In genomic region chr11:62676290-62676596, GRCm38 (mm10) we compare ENCODE assay signal across 8 mouse cellular contexts. TPM values are rescaled to one million over a fixed set of nuclear protein-coding genes. Genes with fewer than 3 reads are reported as not detected.
DNase-seq lines count a peak whose midpoint lies in the region; ATAC-seq lines count a peak whose summit lies in the region.
"Had no signal": no experiment of that assay in that cellular context is flagged by ENCODE, and none has a peak within 500 bp of the region (broad histone marks: within the 10 kb centered on the region; RNA-seq: fewer than 3 reads in every experiment).

No protein-coding gene starts in this region.

- intact Hi-C loops in left cerebral cortex, postnatal 25 days (cut with DNase I), result no loop called here

- no peaks in the 10 kb centered on the region for H3K9me3 ChIP-seq in heart, embryonic 12.5 days (replicated peaks)
- no peaks in the 10 kb centered on the region for H3K9me3 ChIP-seq in heart, embryonic 10.5 days
- H3K9me3 ChIP-seq in intestine, embryonic 15.5 days, result no peaks in the 10 kb centered on the region
- no peaks in the 10 kb centered on the region for H3K9me3 ChIP-seq in intestine, embryonic 16.5 days (ENCODE audit: control insufficient read depth, low read length)
- no peaks in the 10 kb centered on the region for H3K9me3 ChIP-seq in embryonic facial prominence, embryonic 13.5 days
- no peaks in the 10 kb centered on the region for H3K9me3 ChIP-seq in midbrain, embryonic 12.5 days

- no peak for ATAC-seq in heart, embryonic 12.5 days (ENCODE audit: insufficient number of reproducible peaks, low FRiP score)
- ATAC-seq in intestine, embryonic 15.5 days, result 0 out of 2 replicates have a peak, but pooled peaks have one; percentile 17
- ATAC-seq in intestine, embryonic 16.5 days, result no peak
- ATAC-seq in embryonic facial prominence, embryonic 13.5 days (ENCODE audit: insufficient number of reproducible peaks, insufficient read depth, low FRiP score, low TSS enrichment, low read depth), result no peak
- no peak for ATAC-seq in midbrain, embryonic 12.5 days (ENCODE audit: low FRiP score, low read depth)

- no peak for DNase-seq in heart, embryonic 10.5 days (ENCODE audit: low spot score)
- DNase-seq in left cerebral cortex, postnatal 25 days (ENCODE audit: low spot score in 2 of 2), result no peak

- no peak overlapping the region for H3K4me3 ChIP-seq in heart, embryonic 12.5 days
- no peak overlapping the region for H3K4me3 ChIP-seq in heart, embryonic 10.5 days
- no peak overlapping the region for H3K4me3 ChIP-seq in intestine, embryonic 15.5 days (replicated peaks)
- no peak overlapping the region for H3K4me3 ChIP-seq in intestine, embryonic 16.5 days (ENCODE audit: low read length)
- no peak overlapping the region for H3K4me3 ChIP-seq in embryonic facial prominence, embryonic 13.5 days
- no peak overlapping the region for H3K4me3 ChIP-seq in midbrain, embryonic 12.5 days

- 91% methylated on average over 4 of the region's 4 CpGs for WGBS in heart, embryonic 12.5 days
- 85% methylated on average over 4 of the region's 4 CpGs for WGBS in heart, embryonic 10.5 days
- 87% methylated on average over 4 of the region's 4 CpGs for WGBS in intestine, embryonic 15.5 days
- WGBS in intestine, embryonic 16.5 days, result 90% methylated on average over 4 of the region's 4 CpGs
- 88% methylated on average over 4 of the region's 4 CpGs for WGBS in embryonic facial prominence, embryonic 13.5 days
- 93% methylated on average over 4 of the region's 4 CpGs for WGBS in midbrain, embryonic 12.5 days

- H3K27me3 ChIP-seq in heart, embryonic 12.5 days (replicated peaks), result no peaks in the 10 kb centered on the region
- H3K27me3 ChIP-seq in heart, embryonic 10.5 days (ENCODE audit: insufficient read depth, poor library complexity, severe bottlenecking), result no peaks in the 10 kb centered on the region
- no peaks in the 10 kb centered on the region for H3K27me3 ChIP-seq in intestine, embryonic 15.5 days (replicated peaks)
- no peaks in the 10 kb centered on the region for H3K27me3 ChIP-seq in intestine, embryonic 16.5 days (replicated peaks; ENCODE audit: control insufficient read depth, insufficient read depth, low read length)
- no peaks in the 10 kb centered on the region for H3K27me3 ChIP-seq in embryonic facial prominence, embryonic 13.5 days
- H3K27me3 ChIP-seq in midbrain, embryonic 12.5 days, result no peaks in the 10 kb centered on the region

- peak overlapping the region; percentile 68; the same call in 1 of the 2 replicates for H3K4me2 ChIP-seq in heart, embryonic 12.5 days
- no peak overlapping the region for H3K4me2 ChIP-seq in intestine, embryonic 15.5 days (replicated peaks)
- H3K4me2 ChIP-seq in intestine, embryonic 16.5 days (ENCODE audit: low read depth, low read length), result no peak overlapping the region
- no peak overlapping the region for H3K4me2 ChIP-seq in embryonic facial prominence, embryonic 13.5 days
- no peak overlapping the region for H3K4me2 ChIP-seq in midbrain, embryonic 12.5 days (replicated peaks)

- peaks cover 3% of the 10 kb centered on the region for H3K4me1 ChIP-seq in heart, embryonic 12.5 days (replicated peaks)
- 0 out of 2 replicates have a peak, but pooled peaks cover 8% of the 10 kb centered on the region for H3K4me1 ChIP-seq in heart, embryonic 10.5 days
- no peaks in the 10 kb centered on the region for H3K4me1 ChIP-seq in intestine, embryonic 15.5 days (replicated peaks)
- no peaks in the 10 kb centered on the region; the same call in 1 of the 2 replicates for H3K4me1 ChIP-seq in intestine, embryonic 16.5 days (ENCODE audit: control insufficient read depth, insufficient read depth, low read length)
- H3K4me1 ChIP-seq in embryonic facial prominence, embryonic 13.5 days, result peaks cover 6% of the 10 kb centered on the region; the same call in 1 of the 2 replicates
- H3K4me1 ChIP-seq in midbrain, embryonic 12.5 days, result peaks cover 19% of the 10 kb centered on the region

- no peaks in the 10 kb centered on the region for H3K36me3 ChIP-seq in heart, embryonic 12.5 days
- no peaks in the 10 kb centered on the region for H3K36me3 ChIP-seq in heart, embryonic 10.5 days
- H3K36me3 ChIP-seq in intestine, embryonic 15.5 days, result no peaks in the 10 kb centered on the region
- no peaks in the 10 kb centered on the region for H3K36me3 ChIP-seq in intestine, embryonic 16.5 days (ENCODE audit: control insufficient read depth, insufficient read depth, low read length)
- no peaks in the 10 kb centered on the region for H3K36me3 ChIP-seq in embryonic facial prominence, embryonic 13.5 days
- no peaks in the 10 kb centered on the region for H3K36me3 ChIP-seq in midbrain, embryonic 12.5 days

- H3K27ac ChIP-seq in heart, embryonic 12.5 days (ENCODE audit: poor library complexity, severe bottlenecking), result no peak overlapping the region
- no peak overlapping the region for H3K27ac ChIP-seq in heart, embryonic 10.5 days
- H3K27ac ChIP-seq in intestine, embryonic 15.5 days, result no peak overlapping the region
- H3K27ac ChIP-seq in intestine, embryonic 16.5 days (ENCODE audit: low read length), result no peak overlapping the region
- H3K27ac ChIP-seq in embryonic facial prominence, embryonic 13.5 days, result no peak overlapping the region
- H3K27ac ChIP-seq in midbrain, embryonic 12.5 days (replicated peaks), result 0 out of 2 replicates have a peak overlapping the region, but pooled peaks have one; percentile 15

- peak overlapping the region; percentile 76; the same call in 1 of the 2 replicates for H3K9ac ChIP-seq in heart, embryonic 12.5 days
- H3K9ac ChIP-seq in intestine, embryonic 15.5 days, result no peak overlapping the region
- no peak overlapping the region for H3K9ac ChIP-seq in intestine, embryonic 16.5 days (ENCODE audit: low read depth, low read length)
- 0 out of 2 replicates have a peak overlapping the region, but pooled peaks have one; percentile 71 for H3K9ac ChIP-seq in embryonic facial prominence, embryonic 13.5 days
- no peak overlapping the region for H3K9ac ChIP-seq in midbrain, embryonic 12.5 days (replicated peaks)
- H3K9ac ChIP-seq: forebrain, postnatal 0 days had no signal

RNA-seq across cellular contexts. Expression of gene Mmgt2, which starts 27.8 kb away (rescaled TPM):
- 51.0 and 58.3 TPM in 2 replicates for polyA plus RNA-seq in heart, embryonic 12.5 days (2016; fragmentation: Nextera tagmentation; extraction: Ambion mirVana)
- polyA plus RNA-seq in heart, embryonic 10.5 days (2016; fragmentation: Nextera tagmentation; extraction: Ambion mirVana), result 40.5 and 49.6 TPM in 2 replicates
- 71.8 and 72.4 TPM in 2 replicates for polyA plus RNA-seq in intestine, embryonic 15.5 days (2015; fragmentation: Nextera tagmentation; extraction: Ambion mirVana)
- 82.9 and 86.3 TPM in 2 replicates for polyA plus RNA-seq in intestine, embryonic 16.5 days (2015; fragmentation: Nextera tagmentation; extraction: Ambion mirVana)
- polyA plus RNA-seq in embryonic facial prominence, embryonic 13.5 days (2015; fragmentation: Nextera tagmentation; extraction: Ambion mirVana), result 60.4 and 64.0 TPM in 2 replicates
- 36.4 and 39.9 TPM in 2 replicates for polyA plus RNA-seq in midbrain, embryonic 12.5 days (2016; fragmentation: Nextera tagmentation; extraction: Ambion mirVana)
- 10 to 100 TPM; 18.4 to 20.2 TPM for total RNA-seq in left cerebral cortex, postnatal 25 days (2021)

RNA-seq across cellular contexts. Expression of gene Lrrc75a, which starts 27.9 kb away (rescaled TPM):
- polyA plus RNA-seq in heart, embryonic 12.5 days (2016; fragmentation: Nextera tagmentation; extraction: Ambion mirVana), result 18.6 and 19.6 TPM in 2 replicates
- polyA plus RNA-seq in heart, embryonic 10.5 days (2016; fragmentation: Nextera tagmentation; extraction: Ambion mirVana), result 14.9 and 17.2 TPM in 2 replicates
- 17.3 and 20.9 TPM in 2 replicates for polyA plus RNA-seq in intestine, embryonic 15.5 days (2015; fragmentation: Nextera tagmentation; extraction: Ambion mirVana)
- 14.1 and 23.8 TPM in 2 replicates for polyA plus RNA-seq in intestine, embryonic 16.5 days (2015; fragmentation: Nextera tagmentation; extraction: Ambion mirVana)
- 14.0 and 18.4 TPM in 2 replicates for polyA plus RNA-seq in embryonic facial prominence, embryonic 13.5 days (2015; fragmentation: Nextera tagmentation; extraction: Ambion mirVana)
- polyA plus RNA-seq in midbrain, embryonic 12.5 days (2016; fragmentation: Nextera tagmentation; extraction: Ambion mirVana), result 12.8 and 16.6 TPM in 2 replicates
- total RNA-seq in left cerebral cortex, postnatal 25 days (2021), result 10 to 100 TPM; 18.0 to 20.0 TPM

RNA-seq across cellular contexts. Expression of gene Zfp287, which starts 55.5 kb away (rescaled TPM):
- polyA plus RNA-seq in heart, embryonic 12.5 days (2016; fragmentation: Nextera tagmentation; extraction: Ambion mirVana), result 6.3 and 6.4 TPM in 2 replicates
- 6.7 and 8.0 TPM in 2 replicates for polyA plus RNA-seq in heart, embryonic 10.5 days (2016; fragmentation: Nextera tagmentation; extraction: Ambion mirVana)
- 5.4 and 5.6 TPM in 2 replicates for polyA plus RNA-seq in intestine, embryonic 15.5 days (2015; fragmentation: Nextera tagmentation; extraction: Ambion mirVana)
- polyA plus RNA-seq in intestine, embryonic 16.5 days (2015; fragmentation: Nextera tagmentation; extraction: Ambion mirVana), result 4.2 and 4.7 TPM in 2 replicates
- 13.5 and 14.4 TPM in 2 replicates for polyA plus RNA-seq in embryonic facial prominence, embryonic 13.5 days (2015; fragmentation: Nextera tagmentation; extraction: Ambion mirVana)
- 20.4 and 21.1 TPM in 2 replicates for polyA plus RNA-seq in midbrain, embryonic 12.5 days (2016; fragmentation: Nextera tagmentation; extraction: Ambion mirVana)
- total RNA-seq in left cerebral cortex, postnatal 25 days (2021), result 10 to 100 TPM; 16.5 to 16.6 TPM

Comparison
In these comparisons a context has a peak if more than half of its experiments do, and no peak if none do; other contexts are left out.
1. H3K9ac ChIP-seq: peak in heart, embryonic 12.5 days (single experiment) and embryonic facial prominence, embryonic 13.5 days (single experiment); none in intestine, embryonic 15.5 days (single experiment), intestine, embryonic 16.5 days (single experiment) and midbrain, embryonic 12.5 days (single experiment).